Mouse (Mus musculus): ENCODE measurements around the gene Olfr807. TPM values are rescaled to one million over a fixed set of nuclear protein-coding genes. Genes with fewer than 3 reads are reported as not detected.

The Olfr807 gene
- not detected in 3 replicates for total RNA-seq (2017)

DNA sequence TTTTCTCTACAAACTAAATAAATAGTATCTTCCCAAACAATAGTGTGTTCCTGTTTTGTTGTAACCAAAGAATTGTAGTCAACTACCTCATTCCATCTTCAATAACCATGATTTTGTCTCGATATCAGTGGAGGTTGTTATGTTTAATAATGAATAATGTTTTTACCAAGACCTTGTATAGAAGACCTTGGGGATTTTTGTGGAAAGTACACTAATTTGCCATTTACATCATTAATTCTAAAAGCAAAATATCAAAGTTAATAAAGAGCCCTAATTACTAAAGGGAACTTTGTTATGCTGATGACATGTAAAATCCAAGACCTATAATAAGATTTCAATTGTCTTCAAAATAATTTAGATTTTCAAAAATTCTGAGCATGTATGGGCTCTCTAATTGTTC, at the start of gene Olfr807:
Olfr807 (minus strand) TSS at position 101 of the 400 bp plus-strand sequence.
- ATAC-seq (replicated peaks; ENCODE audit: insufficient number of reproducible peaks, low FRiP score, low TSS enrichment, poor library complexity, severe bottlenecking): no peak

GRCm38 (mm10) chr10:129804296-129804695, 46.7 kb upstream of the Olfr807 start, which contains the start of gene Olfr811:
TSS of gene Olfr811 (minus strand) at chr10:129804396.
- ATAC-seq (replicated peaks; ENCODE audit: insufficient number of reproducible peaks, low FRiP score, low TSS enrichment, poor library complexity, severe bottlenecking): no peak

DNA sequence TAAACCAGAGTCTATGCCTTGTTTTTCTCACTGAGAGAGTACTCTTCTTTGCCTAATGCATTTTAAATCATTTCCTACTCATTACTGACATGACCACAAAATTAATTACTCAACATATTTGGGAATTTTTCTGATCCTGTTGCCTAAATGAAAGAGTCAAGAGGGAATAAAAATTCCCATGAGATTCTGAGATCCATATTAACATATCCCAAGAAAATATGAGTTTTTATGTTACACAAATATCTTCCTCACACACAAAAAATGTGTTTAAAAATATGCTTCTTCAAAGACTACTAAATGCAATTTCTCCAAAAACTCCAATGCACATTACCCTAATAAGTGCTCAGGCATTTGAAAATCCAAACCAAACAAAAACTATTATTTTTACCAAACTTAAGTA, 37.2 kb upstream of the Olfr807 start, which contains the start of gene Olfr810:
Olfr810 (minus strand) TSS at position 101 of the 400 bp plus-strand sequence.
- ATAC-seq (replicated peaks; ENCODE audit: insufficient number of reproducible peaks, low FRiP score, low TSS enrichment, poor library complexity, severe bottlenecking): no peak

DNA sequence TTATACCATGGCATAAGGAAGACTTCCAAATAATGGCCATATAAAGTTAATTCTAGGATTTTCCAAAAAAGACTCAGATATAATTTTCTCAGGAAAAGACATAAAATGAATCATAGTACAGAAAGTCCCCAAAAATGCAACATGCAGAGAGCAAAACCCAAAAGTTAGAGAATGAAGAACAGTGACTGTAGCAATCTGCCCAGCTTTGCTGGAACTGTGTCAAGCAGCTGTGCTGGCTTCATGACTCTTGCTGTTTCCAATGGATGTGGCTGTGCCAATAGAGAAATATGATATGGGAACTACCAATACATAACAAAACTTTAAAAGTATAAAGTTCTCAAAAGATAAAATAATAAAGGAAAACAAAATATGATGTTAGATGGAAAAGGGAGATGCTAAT, 20.5 kb upstream of the Olfr807 start:
- ATAC-seq (replicated peaks; ENCODE audit: insufficient number of reproducible peaks, low FRiP score, low TSS enrichment, poor library complexity, severe bottlenecking): no peak

DNA sequence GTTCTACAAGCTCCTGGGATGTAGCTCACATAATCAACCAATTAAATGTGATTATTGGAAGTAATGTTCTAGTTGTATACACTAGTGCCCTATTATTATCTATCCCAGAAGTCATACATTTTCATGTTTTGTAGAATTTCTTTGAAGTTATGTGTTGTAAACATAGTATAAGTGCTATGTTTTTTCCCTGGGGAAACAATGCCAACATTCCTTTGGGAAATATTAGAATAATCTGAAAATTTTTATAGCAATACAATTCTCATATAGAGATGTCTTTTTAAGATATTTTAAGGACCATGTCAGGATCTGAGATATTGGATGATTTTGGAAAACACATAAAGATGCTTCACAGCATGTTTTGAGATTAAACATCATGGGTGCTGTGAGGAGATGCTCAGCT, 16.7 kb upstream of the Olfr807 start, which contains the start of gene Olfr809:
Olfr809 (plus strand) TSS at position 301 of the 400 bp plus-strand sequence.
- ATAC-seq (replicated peaks; ENCODE audit: insufficient number of reproducible peaks, low FRiP score, low TSS enrichment, poor library complexity, severe bottlenecking): no peak

GRCm38 (mm10) chr10:129765182-129765581, 7.6 kb upstream of the Olfr807 start, which contains the start of gene Olfr808:
TSS of gene Olfr808 (plus strand) at chr10:129765482.
- ATAC-seq (replicated peaks; ENCODE audit: insufficient number of reproducible peaks, low FRiP score, low TSS enrichment, poor library complexity, severe bottlenecking): no peak

GRCm38 (mm10) chr10:129741821-129742220, 15.8 kb downstream of the Olfr807 start, which contains the start of gene Olfr806:
TSS of gene Olfr806 (minus strand) at chr10:129741921.
- no peak for ATAC-seq (replicated peaks; ENCODE audit: insufficient number of reproducible peaks, low FRiP score, low TSS enrichment, poor library complexity, severe bottlenecking)

DNA sequence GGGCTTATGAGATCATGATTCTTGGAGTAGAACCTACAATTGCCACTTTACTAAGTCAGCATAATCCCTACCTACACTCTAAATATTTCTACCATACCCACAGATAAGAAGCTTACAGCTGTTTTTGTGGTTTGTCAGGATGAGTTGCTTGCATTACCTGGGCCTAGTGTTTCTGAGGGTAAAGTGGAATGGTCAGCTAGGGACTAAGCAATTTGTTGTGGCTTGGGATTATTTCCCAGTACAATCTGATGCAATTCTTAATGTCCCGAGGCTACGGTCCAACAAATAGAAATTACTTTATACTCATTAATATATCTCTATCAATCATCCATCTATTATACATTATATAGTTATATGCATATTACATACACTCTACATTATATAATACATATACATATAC, 28.3 kb downstream of the Olfr807 start, which contains the start of gene Olfr805:
Olfr805 (minus strand) TSS at position 101 of the 400 bp plus-strand sequence.
- no peak for ATAC-seq (replicated peaks; ENCODE audit: insufficient number of reproducible peaks, low FRiP score, low TSS enrichment, poor library complexity, severe bottlenecking)

Other genes starting within 250 kb of the Olfr807 start
- gene Olfr791, start 236.0 kb downstream of the Olfr807 start, total RNA-seq (2017): not detected in 3 replicates
- not detected in 3 replicates for gene Olfr792, start 218.6 kb downstream of the Olfr807 start, total RNA-seq (2017)
- 0.10 TPM in 1 of 3 replicates, not detected in the others for gene Olfr794, start 190.1 kb downstream of the Olfr807 start, total RNA-seq (2017)
- not detected in 3 replicates for gene Olfr796, start 145.2 kb downstream of the Olfr807 start, total RNA-seq (2017)
- not detected in 3 replicates for gene Olfr798, start 129.9 kb downstream of the Olfr807 start, total RNA-seq (2017)
- 0.43 TPM in 1 of 3 replicates, not detected in the others for gene Olfr799, start 120.3 kb downstream of the Olfr807 start, total RNA-seq (2017)
- not detected in 3 replicates for gene Olfr800, start 100.1 kb downstream of the Olfr807 start, total RNA-seq (2017)
- gene Olfr801, start 83.9 kb downstream of the Olfr807 start, total RNA-seq (2017): not detected in 3 replicates
- gene Olfr802, start 69.6 kb downstream of the Olfr807 start, total RNA-seq (2017): not detected in 3 replicates
- not detected in 3 replicates for gene Olfr803, start 63.5 kb downstream of the Olfr807 start, total RNA-seq (2017)
- gene Olfr804, start 54.6 kb downstream of the Olfr807 start, total RNA-seq (2017): not detected in 3 replicates
- gene Olfr805, start 28.4 kb downstream of the Olfr807 start, total RNA-seq (2017): not detected in 3 replicates
- gene Olfr806, start 15.9 kb downstream of the Olfr807 start, total RNA-seq (2017): not detected in 3 replicates
- gene Olfr808, start 7.7 kb upstream of the Olfr807 start, total RNA-seq (2017): not detected in 3 replicates
- not detected in 3 replicates for gene Olfr809, start 16.8 kb upstream of the Olfr807 start, total RNA-seq (2017)
- not detected in 3 replicates for gene Olfr810, start 37.1 kb upstream of the Olfr807 start, total RNA-seq (2017)
- gene Olfr811, start 46.6 kb upstream of the Olfr807 start, total RNA-seq (2017): not detected in 3 replicates
- gene Olfr812, start 88.3 kb upstream of the Olfr807 start, total RNA-seq (2017): not detected in 3 replicates
- not detected in 3 replicates for gene Olfr813, start 97.6 kb upstream of the Olfr807 start, total RNA-seq (2017)
- gene Olfr814, start 122.1 kb upstream of the Olfr807 start, total RNA-seq (2017): not detected in 3 replicates
- gene Olfr815, start 148.1 kb upstream of the Olfr807 start, total RNA-seq (2017): not detected in 3 replicates
- gene Olfr816, start 157.8 kb upstream of the Olfr807 start, total RNA-seq (2017): not detected in 3 replicates
- gene Olfr818, start 191.3 kb upstream of the Olfr807 start, total RNA-seq (2017): not detected in 3 replicates
- gene Olfr819, start 209.5 kb upstream of the Olfr807 start, total RNA-seq (2017): not detected in 3 replicates
- gene Olfr247, start 218.3 kb upstream of the Olfr807 start, total RNA-seq (2017): not detected in 3 replicates
- gene Gm10310, start 227.3 kb upstream of the Olfr807 start, total RNA-seq (2017): not detected in 3 replicates